ENCODE assay signal across 20 mouse cellular contexts in the genomic region with DNA sequence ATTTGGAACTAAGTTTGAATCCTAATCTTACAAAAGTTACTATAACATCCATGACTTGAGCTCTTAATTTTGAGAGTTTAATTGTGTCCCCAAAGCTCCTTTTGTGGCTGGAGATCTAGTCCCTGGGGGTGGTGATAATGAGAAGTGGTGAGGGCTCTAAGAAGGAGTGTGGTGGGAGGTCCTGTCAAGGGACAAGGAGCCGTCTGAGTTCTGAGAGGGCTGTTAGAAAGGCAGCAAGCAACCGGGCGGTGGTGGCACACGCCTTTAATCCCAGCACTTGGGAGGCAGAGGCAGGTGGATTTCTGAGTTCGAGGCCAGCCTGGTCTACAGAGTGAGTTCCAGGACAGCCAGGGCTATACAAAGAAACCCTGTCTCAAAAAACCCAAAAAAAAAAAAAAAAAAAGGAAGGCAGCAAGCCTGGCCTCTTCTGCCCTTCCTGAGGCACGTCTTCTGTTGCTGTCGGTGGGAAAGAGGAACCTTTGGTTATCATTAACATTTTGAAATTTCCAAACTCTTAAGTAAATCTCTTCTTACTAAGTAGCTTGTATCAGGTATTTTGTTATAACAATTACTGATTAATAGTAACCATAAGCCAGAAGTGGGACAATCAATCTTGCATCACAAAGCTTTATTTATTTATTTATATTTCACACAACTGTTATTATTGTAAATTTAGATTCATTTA. TPM values are rescaled to one million over a fixed set of nuclear protein-coding genes. Genes with fewer than 3 reads are reported as not detected.
"Had no signal": no experiment of that assay in that cellular context is flagged by ENCODE, and none has a peak within 500 bp of the region (broad histone marks: within the 10 kb centered on the region; RNA-seq: fewer than 3 reads in every experiment).

No protein-coding gene starts in this region.

- H3K9ac ChIP-seq: limb, embryonic 15.5 days; midbrain, embryonic 13.5 days had no signal

- H3K4me2 ChIP-seq: limb, embryonic 15.5 days; midbrain, embryonic 13.5 days had no signal

- H3K4me3 ChIP-seq: layer of hippocampus, adult 2 months; left cerebral cortex, adult 2 months; limb, embryonic 15.5 days; midbrain, embryonic 13.5 days; myocyte had no signal

- ATAC-seq: intestine, postnatal 0 days; midbrain, embryonic 13.5 days had no signal

- H3K27ac ChIP-seq: layer of hippocampus, adult 2 months; left cerebral cortex, adult 2 months; limb, embryonic 15.5 days; midbrain, embryonic 13.5 days; stomach, postnatal 0 days had no signal

- H3K9me3 ChIP-seq: limb, embryonic 15.5 days; midbrain, embryonic 13.5 days had no signal

- H3K36me3 ChIP-seq: midbrain, embryonic 13.5 days had no signal

- DNase-seq: kidney, postnatal 10 days; kidney, postnatal 4 days; lung, adult 18-20 months; lung, postnatal 36 days; thymus, postnatal 4 days had no signal

- H3K27me3 ChIP-seq: limb, embryonic 15.5 days; midbrain, embryonic 13.5 days had no signal

RNA-seq across cellular contexts. Expression of a gene that starts 6.7 kb away (rescaled TPM):
- total RNA-seq: layer of hippocampus, adult 2 months; layer of hippocampus, postnatal 14 days; left cerebral cortex, adult 2 months; left cerebral cortex, postnatal 25 days; neutrophil, adult 5-6 weeks had no signal
- polyA plus RNA-seq: kidney, embryonic 14.5 days; limb, embryonic 11.5 days; midbrain, embryonic 13.5 days; neural tube, embryonic 11.5 days; stomach, postnatal 0 days had no signal

RNA-seq across cellular contexts. Expression of a gene that starts 32.2 kb away (rescaled TPM):
- total RNA-seq: layer of hippocampus, adult 2 months; left cerebral cortex, adult 2 months; left cerebral cortex, postnatal 25 days; megakaryocyte-erythroid progenitor cell, adult 5-6 weeks; neutrophil, adult 5-6 weeks had no signal
- polyA plus RNA-seq: kidney, embryonic 14.5 days; limb, embryonic 11.5 days; limb, embryonic 15.5 days; lung, embryonic 16.5 days; midbrain, embryonic 13.5 days; neural tube, embryonic 11.5 days; stomach, postnatal 0 days had no signal

RNA-seq across cellular contexts. Expression of a gene that starts 32.2 kb away (rescaled TPM):
- total RNA-seq: layer of hippocampus, adult 2 months; layer of hippocampus, postnatal 14 days; left cerebral cortex, adult 2 months; left cerebral cortex, postnatal 25 days; megakaryocyte-erythroid progenitor cell, adult 5-6 weeks; neutrophil, adult 5-6 weeks had no signal
- polyA plus RNA-seq: intestine, postnatal 0 days; kidney, embryonic 14.5 days; limb, embryonic 11.5 days; limb, embryonic 15.5 days; lung, embryonic 16.5 days; midbrain, embryonic 13.5 days; myocyte; neural tube, embryonic 11.5 days; stomach, postnatal 0 days had no signal
